Mouse (Mus musculus) limb, embryonic 14.5 days (tissue): ENCODE results near the gene Rnf212. TPM values are rescaled to one million over a fixed set of nuclear protein-coding genes. Genes with fewer than 3 reads are reported as not detected.

Experiments used
- ATAC-seq: fragments of 200-750 bp; cut with Nextera tagmentation; 2 replicates; pipeline ENCODE4 v1.8.0; 2017; ENCODE audit warnings: low read depth, moderate number of reproducible peaks, moderate TSS enrichment; ENCODE audit not compliant: low FRiP score
- DNase-seq: peaks from one replicate; pipeline ENCODE4 v3.0.0-alpha.2; 2015; ENCODE audit warnings: low spot score
- H3K27ac ChIP-seq: fragments of 300-500 bp; sonication (generic); replicated peaks from 2 replicates; pipeline ENCODE4 v1.5.1; 2014; ENCODE audit warnings: low read depth, mild to moderate bottlenecking, low read length, moderate library complexity, mixed read lengths
- H3K27me3 ChIP-seq: fragments of 300-500 bp; sonication (generic); 2 replicates; pipeline ENCODE4 v1.6.1; 2014; ENCODE audit warnings: low read length, mixed read lengths; ENCODE audit not compliant: control insufficient read depth, insufficient read depth
- H3K36me3 ChIP-seq: fragments of 300-500 bp; sonication (generic); 2 replicates; pipeline ENCODE4 v1.6.1; 2014; ENCODE audit warnings: mild to moderate bottlenecking, low read length, moderate library complexity, mixed read lengths; ENCODE audit not compliant: control insufficient read depth, insufficient read depth
- H3K4me1 ChIP-seq: fragments of 300-500 bp; sonication (generic); 2 replicates; pipeline ENCODE4 v1.6.1; 2014; ENCODE audit warnings: antibody characterized with exemption, low read length, mixed read lengths; ENCODE audit not compliant: control insufficient read depth, insufficient read depth
- H3K4me2 ChIP-seq: fragments of 300-500 bp; sonication (generic); replicated peaks from 2 replicates; pipeline ENCODE4 v1.6.1; 2014; ENCODE audit warnings: low read depth, mild to moderate bottlenecking, low read length, moderate library complexity; ENCODE audit not compliant: severe bottlenecking
- H3K4me3 ChIP-seq: fragments of 300-500 bp; sonication (generic); replicated peaks from 2 replicates; pipeline ENCODE4 v1.5.1; 2014; ENCODE audit warnings: low read length
- H3K9ac ChIP-seq: fragments of 300-500 bp; sonication (generic); 2 replicates; pipeline ENCODE4 v1.6.1; 2014; ENCODE audit warnings: mild to moderate bottlenecking, low read depth, low read length, moderate library complexity; ENCODE audit not compliant: severe bottlenecking
- H3K9me3 ChIP-seq: fragments of 300-500 bp; sonication (generic); 2 replicates; pipeline ENCODE4 v1.6.1; 2016; ENCODE audit warnings: low read length; ENCODE audit not compliant: control insufficient read depth
- POLR2A ChIP-seq: fragments of 200-500 bp; IDR thresholded peaks from 2 replicates; pipeline ENCODE4 v1.8.0; 2012; ENCODE audit warnings: inconsistent platforms, mild to moderate bottlenecking, moderate library complexity, borderline replicate concordance; ENCODE audit not compliant: insufficient read depth, insufficient read length; ENCODE audit errors: extremely low read depth
- WGBS: fragments of 180-500 bp; shearing (Covaris S2); extraction: QIAGEN DNeasy Blood & Tissue Kit; methylation state at CpG from one replicate; pipeline ENCODE4 v1.1.7; 2014; 5-methylcytosine and 5-hydroxymethylcytosine counted together
- polyA plus RNA-seq, 2 experiments: library from polyadenylated mRNA; depleted of rRNA in 1 of 2; stranded (reverse) in 1 of 2; unstranded in 1 of 2; fragments of >200 nt; fragmentation: Nextera tagmentation in 1 of 2; extraction: Ambion mirVana in 1 of 2; gene quantifications; 2 replicates each; pipeline versions ENCODE4 v1.2.1 to v1.2.3; 2012 to 2014

The Rnf212 gene
- polyA plus RNA-seq, 2 experiments = not detected

GRCm38 (mm10) chr5:108695861-108696260 lies 78.9 kb downstream of the Rnf212 start:
- Histone ChIP-seq H3K9ac (peak overlapping the region; percentile 79; the same call in 1 of the 2 replicates), H3K36me3 (0 out of 2 replicates have a peak, but pooled peaks cover 5% of the 10 kb centered on the region), H3K9me3 (no peaks in the 10 kb centered on the region), H3K4me3 (peak overlapping the region; percentile 81), H3K27ac (no peak overlapping the region), H3K27me3 (no peaks in the 10 kb centered on the region), H3K4me2 (peak overlapping the region; percentile 68), H3K4me1 (peaks cover 73% of the 10 kb centered on the region)
- no peak for TF ChIP-seq POLR2A
- no peak for ATAC-seq
- no peak for DNase-seq
- WGBS = 89% methylated on average over 10 of the region's 12 CpGs

DNA sequence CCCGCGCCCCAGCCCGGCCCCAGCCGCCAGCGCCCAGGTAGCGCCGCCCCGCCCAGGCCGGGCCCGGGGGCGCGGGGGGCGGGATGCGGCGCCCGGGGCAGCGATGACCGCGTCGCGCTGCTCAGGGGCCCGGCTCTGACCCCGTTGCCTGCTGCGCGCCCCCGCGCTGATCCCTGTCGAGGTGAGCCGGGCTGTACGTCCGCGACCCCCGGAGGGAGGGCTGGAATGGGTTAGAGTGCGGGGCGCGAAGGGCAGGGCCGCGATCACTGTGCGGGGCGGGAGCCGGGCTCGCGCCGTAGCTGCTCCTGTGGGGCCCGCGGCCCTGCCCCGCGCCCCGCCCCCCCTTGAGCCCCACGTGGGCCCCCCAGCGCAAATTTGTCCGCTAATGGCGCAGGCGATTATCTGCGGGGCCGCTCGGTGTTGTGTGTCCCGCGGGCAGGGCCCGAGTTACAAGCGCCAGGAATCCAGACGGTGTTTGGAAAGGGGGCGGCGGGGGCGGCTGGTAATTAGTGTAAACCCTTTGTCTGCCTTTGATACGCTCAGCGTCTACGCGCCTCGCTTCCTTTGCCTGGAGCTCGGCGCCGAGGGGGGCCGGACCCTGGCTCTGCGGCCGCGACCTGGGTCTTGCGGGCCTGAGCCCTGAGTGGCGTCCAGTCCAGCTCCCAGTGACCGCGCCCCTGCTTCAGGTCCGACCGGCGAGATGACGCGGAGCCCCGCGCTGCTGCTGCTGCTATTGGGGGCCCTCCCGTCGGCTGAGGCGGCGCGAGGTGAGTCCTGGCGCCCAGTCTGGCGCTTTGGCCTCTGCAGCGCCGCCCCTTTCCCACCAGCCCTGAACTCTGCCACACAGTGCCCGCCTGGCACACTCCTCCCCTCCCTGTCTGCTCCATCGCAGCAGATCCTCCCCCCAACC lies 80.2 kb downstream of the Rnf212 start:
- H3K4me2 ChIP-seq = peak overlapping the region; percentile 68
- H3K9me3 ChIP-seq = no peaks in the 10 kb centered on the region
- WGBS = under 1% methylated on average over 49 of the region's 99 CpGs
- H3K27me3 ChIP-seq = no peaks in the 10 kb centered on the region
- DNase-seq (no peak), ATAC-seq (peak; percentile 31)
- peak overlapping the region; percentile 79 for H3K9ac ChIP-seq
- H3K4me3 ChIP-seq = peak overlapping the region; percentile 81
- H3K27ac ChIP-seq = peak overlapping the region; percentile 67
- H3K36me3 ChIP-seq = 0 out of 2 replicates have a peak, but pooled peaks cover 5% of the 10 kb centered on the region
- H3K4me1 ChIP-seq = peaks cover 61% of the 10 kb centered on the region
- no peak for TF ChIP-seq POLR2A

DNA sequence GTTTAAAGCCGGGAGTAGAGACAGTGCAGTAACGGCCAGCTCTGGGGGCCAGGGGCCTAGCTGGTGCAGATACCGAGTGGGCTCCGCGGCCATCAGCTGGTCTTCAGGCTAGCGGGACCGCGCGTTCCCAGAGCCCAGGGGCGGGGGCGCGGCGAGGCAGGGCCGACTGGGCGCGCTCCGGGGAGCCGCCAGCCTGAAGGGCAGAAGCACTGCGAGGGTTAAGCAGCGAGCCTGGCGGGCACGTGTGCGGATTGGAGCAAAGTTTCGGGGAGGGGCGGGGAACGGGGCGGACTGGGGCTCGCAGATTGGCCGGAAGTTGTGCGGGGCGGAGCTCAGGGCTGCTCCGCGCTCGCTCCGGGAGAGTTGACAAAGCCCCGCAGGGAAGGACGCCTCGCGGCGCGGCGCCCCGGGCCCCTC lies 80.9 kb downstream of the Rnf212 start:
- Histone ChIP-seq H3K27ac (peak overlapping the region; percentile 67; the same call in 1 of the 2 replicates), H3K9ac (peak overlapping the region; percentile 79), H3K4me2 (peak overlapping the region; percentile 68), H3K36me3 (peaks cover 2% of the 10 kb centered on the region; the same call in 1 of the 2 replicates), H3K4me1 (peaks cover 54% of the 10 kb centered on the region), H3K4me3 (peak overlapping the region; percentile 81), H3K27me3 (no peaks in the 10 kb centered on the region), H3K9me3 (no peaks in the 10 kb centered on the region)
- DNase-seq (peak; percentile 89), ATAC-seq (peak; percentile 95)
- no peak for TF ChIP-seq POLR2A
- WGBS = under 1% methylated on average over 25 of the region's 43 CpGs

DNA sequence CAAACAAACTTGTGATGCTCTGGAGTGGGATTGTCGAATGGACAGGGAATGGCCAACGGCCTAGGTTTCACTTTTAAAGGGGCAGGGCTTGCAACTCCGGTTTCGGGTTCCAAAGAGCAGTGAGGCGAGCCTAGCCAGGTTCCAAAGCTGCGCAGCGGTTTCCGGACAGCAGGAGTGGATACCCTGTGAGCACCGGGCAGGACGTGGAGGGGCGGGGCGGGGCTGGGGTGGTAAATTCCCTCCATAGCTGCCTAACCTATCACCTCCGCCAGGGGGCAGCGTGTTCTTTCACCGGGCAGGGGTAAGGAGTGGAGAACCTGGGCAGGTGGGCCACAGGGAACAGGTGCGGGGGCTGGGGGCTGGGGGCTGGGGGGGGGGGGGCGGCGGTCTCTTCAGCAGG lies 82.5 kb downstream of the Rnf212 start, which contains the start of gene Fgfrl1:
TSS of gene Fgfrl1 (plus strand) at position 112 of the 400 bp plus-strand sequence.
- Histone ChIP-seq H3K36me3 (peaks cover 2% of the 10 kb centered on the region; the same call in 1 of the 2 replicates), H3K27ac (peak within 1 kb of the TSS; percentile 43; the same call in 1 of the 2 replicates), H3K4me1 (peaks cover 38% of the 10 kb centered on the region), H3K9ac (peak within 1 kb of the TSS; percentile 26), H3K9me3 (no peaks in the 10 kb centered on the region), H3K4me3 (peak within 1 kb of the TSS; percentile 81), H3K4me2 (peak within 1 kb of the TSS; percentile 68), H3K27me3 (no peaks in the 10 kb centered on the region)
- WGBS = 0% methylated on average over 12 of the region's 18 CpGs
- no peak for TF ChIP-seq POLR2A
- DNase-seq (peak; percentile 37), ATAC-seq (no peak)

GRCm38 (mm10) chr5:108691152-108691551 lies 83.6 kb downstream of the Rnf212 start:
- 0 out of 2 replicates have a peak overlapping the region, but pooled peaks have one; percentile 68 for H3K4me2 ChIP-seq
- H3K27ac ChIP-seq = no peak overlapping the region
- H3K27me3 ChIP-seq = no peaks in the 10 kb centered on the region
- no peaks in the 10 kb centered on the region for H3K9me3 ChIP-seq
- 76% methylated on average over 4 of the region's 4 CpGs for WGBS
- peaks cover 27% of the 10 kb centered on the region for H3K4me1 ChIP-seq
- no peak overlapping the region for H3K4me3 ChIP-seq
- ATAC-seq (no peak), DNase-seq (no peak)
- H3K36me3 ChIP-seq = no peaks in the 10 kb centered on the region; the same call in 1 of the 2 replicates
- H3K9ac ChIP-seq = no peak overlapping the region
- no peak for TF ChIP-seq POLR2A
